Mouse (Mus musculus): ENCODE measurements around the gene Timm29.
A peak's percentile ranks its signal among the peaks of the same experiment; 100 is the strongest.

The Timm29 gene

GRCm38 (mm10) chr9:21592703-21593121 is at the start of gene Timm29, which contains the start of gene Yipf2:
Gene Timm29, plus strand, starts transcription at chr9:21592722.
Gene Yipf2, minus strand, starts transcription at chr9:21592828.
- DNase-seq = peak; percentile 95

GRCm38 (mm10) chr9:21545351-21545915 is 47.1 kb upstream of the Timm29 start:
- peak; percentile 15 for DNase-seq

- peak; percentile 99 for DNase-seq
These were observed 46.4 kb upstream of the Timm29 start for GRCm38 (mm10) chr9:21545916-21546788.

GRCm38 (mm10) chr9:21546789-21547074 is 45.8 kb upstream of the Timm29 start, which contains the start of gene Carm1:
Gene Carm1, plus strand, starts transcription at chr9:21546894.
- DNase-seq = peak; percentile 58

GRCm38 (mm10) chr9:21547075-21547941 is 45.2 kb upstream of the Timm29 start:
- peak; percentile 34 for DNase-seq

- no peak for DNase-seq
These were observed 41.5 kb upstream of the Timm29 start for GRCm38 (mm10) chr9:21551049-21551448.

- no peak for DNase-seq
These were observed 38.8 kb upstream of the Timm29 start for GRCm38 (mm10) chr9:21553607-21554273.

GRCm38 (mm10) chr9:21555198-21555742 is 37.3 kb upstream of the Timm29 start:
- no peak for DNase-seq

- no peak for DNase-seq
These were observed 35.5 kb upstream of the Timm29 start for GRCm38 (mm10) chr9:21556996-21557395.

- DNase-seq = no peak
These were observed 35.0 kb upstream of the Timm29 start for GRCm38 (mm10) chr9:21557556-21557955.

- no peak for DNase-seq
These were observed 34.2 kb upstream of the Timm29 start for GRCm38 (mm10) chr9:21558366-21558765.

- no peak for DNase-seq
These were observed 33.4 kb upstream of the Timm29 start for GRCm38 (mm10) chr9:21559151-21559550.

GRCm38 (mm10) chr9:21564420-21564819 is 28.1 kb upstream of the Timm29 start:
- no peak for DNase-seq

- DNase-seq = no peak
These were observed 27.4 kb upstream of the Timm29 start for GRCm38 (mm10) chr9:21565004-21565586.

GRCm38 (mm10) chr9:21566538-21566937 is 26.0 kb upstream of the Timm29 start:
- no peak for DNase-seq

- DNase-seq = no peak
These were observed 25.5 kb upstream of the Timm29 start for GRCm38 (mm10) chr9:21567051-21567450.

- no peak for DNase-seq
These were observed 23.8 kb upstream of the Timm29 start for GRCm38 (mm10) chr9:21568657-21569255.

GRCm38 (mm10) chr9:21574012-21574801 is 18.3 kb upstream of the Timm29 start:
- no peak for DNase-seq

GRCm38 (mm10) chr9:21575253-21575652 is 17.3 kb upstream of the Timm29 start:
- DNase-seq = no peak

- DNase-seq = no peak
These were observed 16.2 kb upstream of the Timm29 start for GRCm38 (mm10) chr9:21576286-21576685.

- DNase-seq = no peak
These were observed 14.3 kb upstream of the Timm29 start for GRCm38 (mm10) chr9:21578226-21578625.

All from layer of hippocampus, adult 9-11 months (tissue).